Mouse (Mus musculus) heart, postnatal 25 days (tissue): ENCODE data around the gene Gm8374. TPM values are rescaled to one million over a fixed set of nuclear protein-coding genes. Genes with fewer than 3 reads are reported as not detected.
"Not testable (repeated sequence)": the region's sequence is repeated elsewhere in the genome, so short reads cannot be mapped to it uniquely, and the experiment has no call there.

ENCODE experiments used
- DNase-seq: peaks from one replicate; pipeline ENCODE4 v3.0.0; 2022; ENCODE audit warnings: low spot score
- intact Hi-C: fragments of 180-260 bp; cut with DNase I; formaldehyde crosslinking; loops from one replicate; pipeline ENCODE4 v1.15.1; 2025
- total RNA-seq, 2 experiments: library from RNA; stranded (reverse); gene quantifications; 2 replicates each; pipeline ENCODE4 v1.2.3; 2021

The Gm8374 gene
- total RNA-seq = not detected

- DNase-seq, intact Hi-C loops: not testable (repeated sequence)
These were observed at the start of gene Gm8374 for GRCm38 (mm10) chr14:7365034-7365433. TSS of gene Gm8374 (minus strand) at chr14:7365134.

GRCm38 (mm10) chr14:7332295-7332694 is 32.6 kb downstream of the Gm8374 start, which contains the start of gene Gm5797:
TSS of gene Gm5797 (minus strand) at chr14:7332395.
- intact Hi-C loops, DNase-seq: not testable (repeated sequence)

GRCm38 (mm10) chr14:7315093-7315492 is 49.8 kb downstream of the Gm8374 start:
- DNase-seq = peak; percentile 2
- intact Hi-C loops = not testable (repeated sequence)

- intact Hi-C loops = not testable (repeated sequence)
These were observed 50.3 kb downstream of the Gm8374 start, which contains the start of gene Gm3739 for GRCm38 (mm10) chr14:7314661-7315060. TSS of gene Gm3739 (minus strand) at chr14:7315049.

More at GRCm38 (mm10) chr14:7314661-7315060, 50.3 kb downstream of the Gm8374 start, which contains the start of gene Gm3739:
- peak; percentile 30 for DNase-seq

Other genes starting within 250 kb of the Gm8374 start
- not detected for gene Gm6676, start 239.7 kb downstream of the Gm8374 start, total RNA-seq
- under 1 TPM; 0.14 to 0.26 TPM for gene Gm3512, start 190.6 kb downstream of the Gm8374 start, total RNA-seq
- not detected for gene Gm16434, start 170.6 kb downstream of the Gm8374 start, total RNA-seq
- not detected for gene Gm3727, start 100.4 kb downstream of the Gm8374 start, total RNA-seq
- gene Gm3739, start 50.1 kb downstream of the Gm8374 start, total RNA-seq = under 1 TPM; 0.25 to 0.26 TPM
- gene Gm5797, start 32.7 kb downstream of the Gm8374 start, total RNA-seq = not detected
- gene Gm3755, start 85.8 kb upstream of the Gm8374 start, total RNA-seq = not detected
- under 1 TPM in 1 of 2 experiments, not detected in 1; 0.22 TPM for gene Gm3752, start 118.6 kb upstream of the Gm8374 start, total RNA-seq
- gene Gm3558, start 203.4 kb upstream of the Gm8374 start, total RNA-seq = 1 to 10 TPM; 1.3 to 1.8 TPM
- gene Gm10338, start 230.5 kb upstream of the Gm8374 start, total RNA-seq = not detected